Mouse (Mus musculus): ENCODE measurements around the gene Tcstv1.
"Not testable (repeated sequence)": the region's sequence is repeated elsewhere in the genome, so short reads cannot be mapped to it uniquely, and the experiment has no call there.

The Tcstv1 gene

GRCm38 (mm10) chr13:119894685-119895084, at the start of gene Tcstv1:
Gene Tcstv1, minus strand, starts transcription at chr13:119894785.
- not testable (repeated sequence) for TF ChIP-seq GATA4 (IDR thresholded peaks at IDR 0.05; ENCODE audit: insufficient replicate concordance, low read length)

- TF ChIP-seq GATA4 (IDR thresholded peaks at IDR 0.05; ENCODE audit: insufficient replicate concordance, low read length): not testable (repeated sequence)
Observed at GRCm38 (mm10) chr13:119929172-119929571, 34.6 kb upstream of the Tcstv1 start, which contains the start of gene Gm21761. Gene Gm21761, minus strand, starts transcription at chr13:119929272.
